Mouse (Mus musculus) ES-E14 (cell line): ENCODE results near the gene Slc16a5.
"Not testable (repeated sequence)": the region's sequence is repeated elsewhere in the genome, so short reads cannot be mapped to it uniquely, and the experiment has no call there.

ENCODE experiments used
- CHD2 ChIP-seq: IDR thresholded peaks from 2 replicates; pipeline ENCODE4 v1.6.1; 2014; ENCODE audit warnings: mild to moderate bottlenecking, low read depth, low read length, inconsistent platforms
- MAFK ChIP-seq: IDR thresholded peaks from 2 replicates; pipeline ENCODE4 v1.6.1; 2014; ENCODE audit warnings: mild to moderate bottlenecking, low read depth, low read length, inconsistent platforms; ENCODE audit not compliant: insufficient read depth
- ZNF384 ChIP-seq: IDR thresholded peaks from 2 replicates; pipeline ENCODE4 v1.6.1; 2012; ENCODE audit warnings: low read depth, low read length, inconsistent platforms

DNA sequence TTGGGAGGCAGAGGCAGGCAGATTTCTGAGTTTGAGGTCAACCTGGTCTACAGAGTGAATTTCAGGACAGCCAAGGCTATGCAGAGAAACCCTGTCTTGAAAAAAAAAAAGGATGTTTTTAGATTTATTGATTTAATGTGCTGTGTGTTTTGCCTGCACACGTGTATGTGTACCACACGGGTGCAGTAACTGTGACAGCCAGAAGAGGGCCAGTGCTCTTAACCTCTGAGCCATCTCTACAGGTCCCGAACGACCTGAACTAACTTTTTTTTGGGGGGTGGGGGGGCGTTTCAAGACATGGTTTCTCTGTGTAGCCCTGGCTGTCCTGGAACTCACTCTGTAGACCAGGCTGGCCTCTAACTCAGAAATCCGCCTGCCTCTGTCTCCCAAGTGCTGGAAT lies 7.5 kb upstream of the Slc16a5 start:
- not testable (repeated sequence) for TF ChIP-seq MAFK, CHD2
- TF ChIP-seq ZNF384: 0 out of 2 replicates have a peak, but pooled peaks have one; percentile 7
